ENCODE assay signal across 16 mouse cellular contexts in the genomic region with DNA sequence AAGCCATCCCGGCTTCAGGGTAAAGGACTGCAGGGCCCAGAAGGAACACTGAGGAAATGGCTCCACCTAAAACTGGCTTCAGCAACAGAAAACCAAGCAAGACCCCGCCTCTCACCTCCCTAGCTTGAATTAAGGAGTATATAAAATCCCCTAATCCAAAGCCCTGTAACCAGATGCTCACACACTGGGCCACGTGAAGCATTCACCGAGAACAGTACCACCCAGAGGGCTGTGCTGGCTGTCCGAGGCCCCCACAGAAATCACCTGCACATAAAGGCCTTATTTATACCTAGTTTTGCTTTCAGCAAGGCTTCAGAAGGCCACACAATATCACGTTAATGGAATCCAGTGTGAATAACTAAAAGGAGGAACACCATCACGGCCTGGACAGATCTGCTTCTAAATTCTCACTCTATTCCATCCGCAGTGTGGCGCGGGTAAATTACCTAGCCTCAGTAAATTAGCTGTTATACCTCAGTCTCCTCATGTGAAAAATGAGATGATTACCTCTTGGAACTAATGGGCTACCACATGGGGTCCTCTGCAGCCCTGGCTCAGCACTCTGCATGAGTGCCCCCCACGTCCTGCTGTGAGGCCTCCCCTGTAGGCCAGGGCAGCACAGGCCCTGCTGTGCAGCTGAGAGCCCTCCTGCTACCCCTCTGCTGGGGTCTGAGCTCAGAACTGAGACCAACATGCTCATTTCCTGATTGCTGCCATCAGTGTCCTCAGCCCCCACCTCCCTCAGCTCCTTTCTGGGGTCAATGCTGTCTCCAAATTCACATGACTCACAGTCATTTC. TPM values are rescaled to one million over a fixed set of nuclear protein-coding genes. Genes with fewer than 3 reads are reported as not detected.
DNase-seq lines count a peak whose midpoint lies in the region; ATAC-seq lines count a peak whose summit lies in the region.
"Had no signal": no experiment of that assay in that cellular context is flagged by ENCODE, and none has a peak within 500 bp of the region (broad histone marks: within the 10 kb centered on the region; RNA-seq: fewer than 3 reads in every experiment).

No protein-coding gene starts in this region.

- H3K9me3 ChIP-seq in limb, embryonic 11.5 days (ENCODE audit: control insufficient read depth, low read length) = no peaks in the 10 kb centered on the region
- no peaks in the 10 kb centered on the region for H3K9me3 ChIP-seq in limb, embryonic 10.5 days (replicated peaks)
- H3K9me3 ChIP-seq in hindbrain, embryonic 11.5 days (ENCODE audit: control insufficient read depth, low read length) = no peaks in the 10 kb centered on the region
- H3K9me3 ChIP-seq in limb, embryonic 12.5 days = no peaks in the 10 kb centered on the region
- H3K9me3 ChIP-seq in stomach, embryonic 16.5 days (replicated peaks; ENCODE audit: control insufficient read depth, low read length) = no peaks in the 10 kb centered on the region
- H3K9me3 ChIP-seq in liver, embryonic 12.5 days (replicated peaks) = no peaks in the 10 kb centered on the region
- H3K9me3 ChIP-seq: intestine, embryonic 15.5 days; lung, embryonic 15.5 days had no signal

- H3K4me3 ChIP-seq in limb, embryonic 11.5 days (ENCODE audit: low read depth, low read length) = no peak overlapping the region
- H3K4me3 ChIP-seq in limb, embryonic 10.5 days = no peak overlapping the region
- H3K4me3 ChIP-seq in hindbrain, embryonic 11.5 days (ENCODE audit: low read depth, low read length) = no peak overlapping the region
- no peak overlapping the region for H3K4me3 ChIP-seq in limb, embryonic 12.5 days (replicated peaks)
- H3K4me3 ChIP-seq in stomach, embryonic 16.5 days (replicated peaks; ENCODE audit: low read length) = no peak overlapping the region
- H3K4me3 ChIP-seq in liver, embryonic 12.5 days = no peak overlapping the region
- H3K4me3 ChIP-seq: erythroblast, embryonic 14.5 days; gastrocnemius, adult 2 months; heart, adult 2 months; intestine, embryonic 15.5 days; lung, embryonic 15.5 days had no signal

- H3K4me1 ChIP-seq in limb, embryonic 11.5 days (ENCODE audit: control insufficient read depth, insufficient read depth, low read length) = 0 out of 2 replicates have a peak, but pooled peaks cover 3% of the 10 kb centered on the region
- H3K4me1 ChIP-seq in limb, embryonic 10.5 days = peaks cover 11% of the 10 kb centered on the region
- no peaks in the 10 kb centered on the region for H3K4me1 ChIP-seq in hindbrain, embryonic 11.5 days (replicated peaks; ENCODE audit: control insufficient read depth, insufficient read depth, low read length)
- H3K4me1 ChIP-seq in limb, embryonic 12.5 days (replicated peaks) = peaks cover 12% of the 10 kb centered on the region
- H3K4me1 ChIP-seq in stomach, embryonic 16.5 days (ENCODE audit: control insufficient read depth, insufficient read depth, low read length) = no peaks in the 10 kb centered on the region
- no peaks in the 10 kb centered on the region for H3K4me1 ChIP-seq in liver, embryonic 12.5 days
- H3K4me1 ChIP-seq: intestine, embryonic 15.5 days; lung, embryonic 15.5 days had no signal

- H3K36me3 ChIP-seq in limb, embryonic 11.5 days (ENCODE audit: control insufficient read depth, insufficient read depth, low read length) = no peaks in the 10 kb centered on the region; the same call in 1 of the 2 replicates
- peaks cover 35% of the 10 kb centered on the region for H3K36me3 ChIP-seq in limb, embryonic 10.5 days
- no peaks in the 10 kb centered on the region for H3K36me3 ChIP-seq in hindbrain, embryonic 11.5 days (ENCODE audit: control insufficient read depth, insufficient read depth, low read length)
- H3K36me3 ChIP-seq in limb, embryonic 12.5 days = peaks cover 33% of the 10 kb centered on the region
- H3K36me3 ChIP-seq in stomach, embryonic 16.5 days (ENCODE audit: control insufficient read depth, insufficient read depth, low read length) = no peaks in the 10 kb centered on the region
- peaks cover 32% of the 10 kb centered on the region for H3K36me3 ChIP-seq in liver, embryonic 12.5 days

- no peak for DNase-seq in limb, embryonic 11.5 days (ENCODE audit: low spot score)
- DNase-seq in limb, embryonic 10.5 days (ENCODE audit: low spot score) = no peak
- DNase-seq in hindbrain, embryonic 11.5 days (ENCODE audit: low spot score) = no peak
- no peak for DNase-seq in cerebellum, adult 8-10 months
- DNase-seq: cerebellum, adult 18-20 months; gastrocnemius, adult 2 months; heart, adult 2 months; heart, postnatal 10 days; liver had no signal

- H3K4me2 ChIP-seq in limb, embryonic 11.5 days (ENCODE audit: low read depth, severe bottlenecking) = no peak overlapping the region
- no peak overlapping the region for H3K4me2 ChIP-seq in hindbrain, embryonic 11.5 days (replicated peaks; ENCODE audit: low read depth, low read length)
- H3K4me2 ChIP-seq in limb, embryonic 12.5 days = no peak overlapping the region
- no peak overlapping the region for H3K4me2 ChIP-seq in stomach, embryonic 16.5 days (ENCODE audit: low read depth, low read length)
- H3K4me2 ChIP-seq in liver, embryonic 12.5 days = no peak overlapping the region
- H3K4me2 ChIP-seq: intestine, embryonic 15.5 days; lung, embryonic 15.5 days had no signal

- H3K27ac ChIP-seq in limb, embryonic 11.5 days (replicated peaks; ENCODE audit: low read depth, low read length) = no peak overlapping the region
- H3K27ac ChIP-seq in limb, embryonic 10.5 days = no peak overlapping the region
- H3K27ac ChIP-seq in hindbrain, embryonic 11.5 days (ENCODE audit: low read depth, low read length) = no peak overlapping the region; the same call in 1 of the 2 replicates
- peak overlapping the region; percentile 62; the same call in 1 of the 2 replicates for H3K27ac ChIP-seq in limb, embryonic 12.5 days
- no peak overlapping the region for H3K27ac ChIP-seq in stomach, embryonic 16.5 days (ENCODE audit: low read length)
- no peak overlapping the region for H3K27ac ChIP-seq in liver, embryonic 12.5 days
- H3K27ac ChIP-seq: gastrocnemius, adult 2 months; heart, adult 2 months; intestine, embryonic 15.5 days; lung, embryonic 15.5 days had no signal

- 0 out of 2 replicates have a peak, but pooled peaks have one; percentile 51 for ATAC-seq in limb, embryonic 11.5 days (ENCODE audit: insufficient number of reproducible peaks, low FRiP score, low TSS enrichment, low read depth)
- peak; percentile 90 for ATAC-seq in hindbrain, embryonic 11.5 days (ENCODE audit: low FRiP score)
- peak; percentile 52; the same call in 1 of the 2 replicates for ATAC-seq in limb, embryonic 12.5 days (ENCODE audit: insufficient number of reproducible peaks, insufficient read depth, low FRiP score, low TSS enrichment, low read depth)
- 0 out of 2 replicates have a peak, but pooled peaks have one; percentile 33 for ATAC-seq in stomach, embryonic 16.5 days (ENCODE audit: insufficient read depth, low FRiP score)
- no peak for ATAC-seq in liver, embryonic 12.5 days
- ATAC-seq: CD4-positive, CD25-positive, alpha-beta regulatory T cell, adult 4 months; intestine, embryonic 15.5 days had no signal

- no peaks in the 10 kb centered on the region for H3K27me3 ChIP-seq in limb, embryonic 11.5 days (ENCODE audit: control insufficient read depth, insufficient read depth, low read length)
- H3K27me3 ChIP-seq in limb, embryonic 10.5 days (ENCODE audit: low read depth, poor library complexity, severe bottlenecking) = no peaks in the 10 kb centered on the region
- no peaks in the 10 kb centered on the region for H3K27me3 ChIP-seq in hindbrain, embryonic 11.5 days (ENCODE audit: control insufficient read depth, insufficient read depth, low read length)
- H3K27me3 ChIP-seq in limb, embryonic 12.5 days = no peaks in the 10 kb centered on the region
- H3K27me3 ChIP-seq in stomach, embryonic 16.5 days (ENCODE audit: control insufficient read depth, insufficient read depth, low read length) = no peaks in the 10 kb centered on the region
- H3K27me3 ChIP-seq in liver, embryonic 12.5 days (replicated peaks) = no peaks in the 10 kb centered on the region
- H3K27me3 ChIP-seq: intestine, embryonic 15.5 days; lung, embryonic 15.5 days had no signal

- WGBS in limb, embryonic 11.5 days = 66% methylated on average over 11 of the region's 11 CpGs
- 82% methylated on average over 11 of the region's 11 CpGs for WGBS in limb, embryonic 10.5 days
- 64% methylated on average over 11 of the region's 11 CpGs for WGBS in hindbrain, embryonic 11.5 days
- WGBS in limb, embryonic 12.5 days = 57% methylated on average over 11 of the region's 11 CpGs
- WGBS in stomach, embryonic 16.5 days = 86% methylated on average over 11 of the region's 11 CpGs
- WGBS in liver, embryonic 12.5 days (ENCODE audit: insufficient replicate concordance) = 83% methylated on average over 11 of the region's 11 CpGs

- H3K9ac ChIP-seq in limb, embryonic 11.5 days (ENCODE audit: low read length) = no peak overlapping the region
- H3K9ac ChIP-seq in hindbrain, embryonic 11.5 days (ENCODE audit: low read depth, low read length) = no peak overlapping the region
- no peak overlapping the region for H3K9ac ChIP-seq in limb, embryonic 12.5 days (replicated peaks)
- no peak overlapping the region for H3K9ac ChIP-seq in stomach, embryonic 16.5 days (ENCODE audit: low read length)
- no peak overlapping the region for H3K9ac ChIP-seq in liver, embryonic 12.5 days
- H3K9ac ChIP-seq: intestine, embryonic 15.5 days; lung, embryonic 15.5 days had no signal

RNA-seq across cellular contexts. Expression of a gene that starts 45.0 kb away (rescaled TPM):
- 25.7 and 34.9 TPM in 2 replicates for polyA plus RNA-seq in limb, embryonic 11.5 days (2014; fragmentation: Nextera tagmentation; extraction: Ambion mirVana)
- 25.3 and 31.6 TPM in 2 replicates for polyA plus RNA-seq in limb, embryonic 10.5 days (2016; fragmentation: Nextera tagmentation; extraction: Ambion mirVana)
- 18.6 and 20.2 TPM in 2 replicates for polyA plus RNA-seq in hindbrain, embryonic 11.5 days (2014; fragmentation: Nextera tagmentation; extraction: Ambion mirVana)
- polyA plus RNA-seq in limb, embryonic 12.5 days (2016; fragmentation: Nextera tagmentation; extraction: Ambion mirVana) = 33.7 and 34.4 TPM in 2 replicates
- polyA plus RNA-seq in stomach, embryonic 16.5 days (2015; fragmentation: Nextera tagmentation; extraction: Ambion mirVana) = 13.4 and 14.8 TPM in 2 replicates
- polyA plus RNA-seq in liver, embryonic 12.5 days (2016; fragmentation: Nextera tagmentation; extraction: Ambion mirVana) = 11.7 and 12.3 TPM in 2 replicates
